Comparison of ENCODE assay signal across 8 mouse cellular contexts in the genomic region with DNA sequence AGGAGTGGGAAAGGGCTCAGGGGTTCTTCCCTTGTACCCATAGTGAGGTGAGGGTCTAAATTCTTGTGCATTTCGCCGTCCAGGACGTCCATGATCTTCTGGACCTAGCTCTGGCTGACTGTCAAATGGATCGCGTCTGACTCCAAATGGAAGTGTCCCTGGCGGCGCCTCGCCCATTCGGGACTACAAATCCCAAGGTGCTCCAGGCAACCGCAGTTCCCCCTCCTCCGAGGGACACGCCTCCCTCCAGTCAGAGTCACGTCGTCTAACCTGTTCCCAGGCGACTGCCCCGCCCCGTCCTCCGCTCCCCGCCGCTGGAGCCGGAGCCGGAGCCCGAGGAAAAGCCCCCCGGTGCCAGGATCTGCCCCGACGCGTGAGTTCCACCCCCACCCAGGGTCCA. TPM values are rescaled to one million over a fixed set of nuclear protein-coding genes. Genes with fewer than 3 reads are reported as not detected.
DNase-seq lines count a peak whose midpoint lies in the region; ATAC-seq lines count a peak whose summit lies in the region.

No protein-coding gene starts in this region.

- H3K27me3 ChIP-seq in hindbrain, embryonic 15.5 days = peaks cover 15% of the 10 kb centered on the region

- no peak overlapping the region for H3K27ac ChIP-seq in hindbrain, embryonic 15.5 days (replicated peaks)

- H3K9ac ChIP-seq in hindbrain, embryonic 15.5 days = peak overlapping the region; percentile 55

- peak overlapping the region; percentile 96 for H3K4me2 ChIP-seq in hindbrain, embryonic 15.5 days

- DNase-seq in WW6 (ENCODE audit: low read depth, low spot score) = peak; percentile 75
- peak; percentile 89 to 91 for DNase-seq in cerebellum, postnatal 36 days
- DNase-seq in frontal cortex, postnatal 36 days (ENCODE audit: low spot score in 2 of 2) = peak; percentile 89 to 92
- peak; percentile 85 for DNase-seq in left cerebral cortex, adult 11 months (ENCODE audit: low spot score)
- DNase-seq in lung, postnatal 36 days = peak; percentile 97
- peak; percentile 94 for DNase-seq in right cerebral cortex, adult 18-20 months
- DNase-seq in urinary bladder, adult 2 months (ENCODE audit: low spot score) = peak; percentile 74

- H3K36me3 ChIP-seq in hindbrain, embryonic 15.5 days = peaks cover 13% of the 10 kb centered on the region

- WGBS in hindbrain, embryonic 15.5 days = under 1% methylated on average over 27 of the region's 27 CpGs

- H3K4me1 ChIP-seq in hindbrain, embryonic 15.5 days (replicated peaks) = peaks cover 34% of the 10 kb centered on the region

- ATAC-seq in hindbrain, embryonic 15.5 days (ENCODE audit: low FRiP score, low read depth) = peak; percentile 63

- H3K4me3 ChIP-seq in hindbrain, embryonic 15.5 days = peak overlapping the region; percentile 82

- no peaks in the 10 kb centered on the region for H3K9me3 ChIP-seq in hindbrain, embryonic 15.5 days

RNA-seq across cellular contexts. Expression of a gene that starts 1.4 kb away (rescaled TPM):
- polyA plus RNA-seq in hindbrain, embryonic 15.5 days (2015; fragmentation: Nextera tagmentation; extraction: Ambion mirVana) = 2.6 and 3.0 TPM in 2 replicates
- 16.5 and 19.6 TPM in 2 replicates for polyA plus RNA-seq in urinary bladder, adult 2 months (2012; rRNA removed)

RNA-seq across cellular contexts. Expression of a gene that starts 1.7 kb away (rescaled TPM):
- polyA plus RNA-seq in hindbrain, embryonic 15.5 days (2015; fragmentation: Nextera tagmentation; extraction: Ambion mirVana) = 21.2 and 22.5 TPM in 2 replicates
- 8.9 and 9.8 TPM in 2 replicates for polyA plus RNA-seq in urinary bladder, adult 2 months (2012; rRNA removed)

RNA-seq across cellular contexts. Expression of a gene that starts 16.4 kb away (rescaled TPM):
- polyA plus RNA-seq in hindbrain, embryonic 15.5 days (2015; fragmentation: Nextera tagmentation; extraction: Ambion mirVana) = 84.8 and 88.9 TPM in 2 replicates
- polyA plus RNA-seq in urinary bladder, adult 2 months (2012; rRNA removed) = 42.3 and 47.5 TPM in 2 replicates

RNA-seq across cellular contexts. Expression of a gene that starts 20.9 kb away (rescaled TPM):
- 23.8 and 24.4 TPM in 2 replicates for polyA plus RNA-seq in hindbrain, embryonic 15.5 days (2015; fragmentation: Nextera tagmentation; extraction: Ambion mirVana)
- polyA plus RNA-seq in urinary bladder, adult 2 months (2012; rRNA removed) = 23.8 and 24.5 TPM in 2 replicates

RNA-seq across cellular contexts. Expression of a gene that starts 43.0 kb away (rescaled TPM):
- polyA plus RNA-seq in hindbrain, embryonic 15.5 days (2015; fragmentation: Nextera tagmentation; extraction: Ambion mirVana) = 1.2 and 2.1 TPM in 2 replicates
- polyA plus RNA-seq in urinary bladder, adult 2 months (2012; rRNA removed) = 6.5 and 7.9 TPM in 2 replicates
